Mouse (Mus musculus): ENCODE measurements around the gene Fgf12. TPM values are rescaled to one million over a fixed set of nuclear protein-coding genes. Genes with fewer than 3 reads are reported as not detected.

Fgf12 gene
- not detected for polyA plus RNA-seq (2012; fragmentation: generic; extraction: Trizol)

GRCm38 (mm10) chr16:28752638-28753118 lies at the start of gene Fgf12:
Gene Fgf12 (minus strand): TSS chr16:28753068.

Other genes starting within 250 kb of the Fgf12 start
- gene Mb21d2, start 176.6 kb upstream of the Fgf12 start, polyA plus RNA-seq (2012; fragmentation: generic; extraction: Trizol): 1 to 10 TPM; 2.0 to 2.6 TPM

Data from C3H10T1/2 (cell line).